Mouse (Mus musculus) kidney, adult 18-20 months (tissue): ENCODE data around the gene Tor1aip1.

Experiments used
- DNase-seq: peaks from one replicate; pipeline ENCODE4 v3.0.0; 2021

The Tor1aip1 gene

GRCm38 (mm10) chr1:156028340-156028975, 7.8 kb downstream of the Tor1aip1 start:
- no peak for DNase-seq

GRCm38 (mm10) chr1:156027849-156028248, 8.4 kb downstream of the Tor1aip1 start:
- no peak for DNase-seq

- no peak for DNase-seq
Measured at GRCm38 (mm10) chr1:156024831-156025503, 11.3 kb downstream of the Tor1aip1 start.

- DNase-seq: no peak
Measured at GRCm38 (mm10) chr1:156020402-156020801, 15.9 kb downstream of the Tor1aip1 start.

- DNase-seq: no peak
Measured at GRCm38 (mm10) chr1:156019800-156020199, 16.5 kb downstream of the Tor1aip1 start.

- no peak for DNase-seq
Measured at GRCm38 (mm10) chr1:156009003-156009402, 27.3 kb downstream of the Tor1aip1 start.

GRCm38 (mm10) chr1:156005906-156006305, 30.4 kb downstream of the Tor1aip1 start:
- no peak for DNase-seq

GRCm38 (mm10) chr1:156003201-156003935, 32.9 kb downstream of the Tor1aip1 start:
- DNase-seq: peak; percentile 65

- no peak for DNase-seq
Measured at GRCm38 (mm10) chr1:156002366-156002765, 33.9 kb downstream of the Tor1aip1 start.

GRCm38 (mm10) chr1:155995612-155996011, 40.7 kb downstream of the Tor1aip1 start:
- no peak for DNase-seq

GRCm38 (mm10) chr1:155994524-155994923, 41.8 kb downstream of the Tor1aip1 start:
- DNase-seq: no peak

- DNase-seq: no peak
Measured at GRCm38 (mm10) chr1:155990391-155990790, 45.9 kb downstream of the Tor1aip1 start.

- DNase-seq: no peak
Measured at GRCm38 (mm10) chr1:155989387-155989786, 46.9 kb downstream of the Tor1aip1 start.

GRCm38 (mm10) chr1:155987625-155988024, 48.7 kb downstream of the Tor1aip1 start:
- DNase-seq: no peak

GRCm38 (mm10) chr1:155974931-155975330, 61.3 kb downstream of the Tor1aip1 start:
- no peak for DNase-seq

- DNase-seq: peak; percentile 37
Measured at GRCm38 (mm10) chr1:155973719-155974379, 62.4 kb downstream of the Tor1aip1 start.

- DNase-seq: peak; percentile 96
Measured at GRCm38 (mm10) chr1:155973068-155973718, 63.1 kb downstream of the Tor1aip1 start, which contains the start of gene Cep350. TSS of gene Cep350 (minus strand) at chr1:155973255.

GRCm38 (mm10) chr1:155972146-155973067, 63.9 kb downstream of the Tor1aip1 start:
- no peak for DNase-seq
